Mouse (Mus musculus): ENCODE data around the gene Zfp810. TPM values are rescaled to one million over a fixed set of nuclear protein-coding genes. Genes with fewer than 3 reads are reported as not detected.

The Zfp810 gene
- polyA plus RNA-seq, 1 experiment: 6.3 TPM

- Histone ChIP-seq H3K27ac (replicated peaks; ENCODE audit: low read depth, low read length) (no peak overlapping the region), H3K4me3 (ENCODE audit: insufficient read depth, low read depth, low read length) (no peak overlapping the region), H3K4me1 (ENCODE audit: control insufficient read depth, insufficient read depth, insufficient read length, low read length) (no peaks in the 10 kb centered on the region)
Measured at GRCm38 (mm10) chr9:22229386-22230026, 77.9 kb downstream of the Zfp810 start.

GRCm38 (mm10) chr9:22226846-22227245 lies 80.6 kb downstream of the Zfp810 start:
- no peak overlapping the region for H3K27ac ChIP-seq (replicated peaks; ENCODE audit: low read depth, low read length)
- H3K4me3 ChIP-seq (ENCODE audit: insufficient read depth, low read depth, low read length): peak overlapping the region; percentile 20; the same call in 1 of the 2 replicates
- H3K4me1 ChIP-seq (ENCODE audit: control insufficient read depth, insufficient read depth, insufficient read length, low read length): no peaks in the 10 kb centered on the region

Other genes with a start within 250 kb of the Zfp810 start
- not detected in 2 replicates for gene Gm49318, start 236.4 kb downstream of the Zfp810 start, polyA plus RNA-seq (2012; ENCODE audit: insufficient read depth, insufficient read length, missing spikeins)
- gene Zfp653, start 236.3 kb downstream of the Zfp810 start, polyA plus RNA-seq (2012; ENCODE audit: insufficient read depth, insufficient read length, missing spikeins): 2.1 and 4.8 TPM in 2 replicates
- 95.3 and 111 TPM in 2 replicates for gene Ecsit, start 222.2 kb downstream of the Zfp810 start, polyA plus RNA-seq (2012; ENCODE audit: insufficient read depth, insufficient read length, missing spikeins)
- gene Cnn1, start 208.4 kb downstream of the Zfp810 start, polyA plus RNA-seq (2012; ENCODE audit: insufficient read depth, insufficient read length, missing spikeins): 1.9 and 5.7 TPM in 2 replicates
- 101 and 117 TPM in 2 replicates for gene Elof1, start 190.5 kb downstream of the Zfp810 start, polyA plus RNA-seq (2012; ENCODE audit: insufficient read depth, insufficient read length, missing spikeins)
- gene Acp5, start 171.9 kb downstream of the Zfp810 start, polyA plus RNA-seq (2012; ENCODE audit: insufficient read depth, insufficient read length, missing spikeins): 179 and 198 TPM in 2 replicates
- 47.7 and 58.0 TPM in 2 replicates for gene Pigyl, start 150.8 kb downstream of the Zfp810 start, polyA plus RNA-seq (2012; ENCODE audit: insufficient read depth, insufficient read length, missing spikeins)
- gene Zfp872, start 119.6 kb downstream of the Zfp810 start, polyA plus RNA-seq (2012; ENCODE audit: insufficient read depth, insufficient read length, missing spikeins): 0.52 and 0.58 TPM in 2 replicates
- gene Zfp809, start 81.9 kb downstream of the Zfp810 start, polyA plus RNA-seq (2012; ENCODE audit: insufficient read depth, insufficient read length, missing spikeins): 17.4 and 22.6 TPM in 2 replicates
- not detected in 2 replicates for gene Zfp599, start 47.8 kb downstream of the Zfp810 start, polyA plus RNA-seq (2012; ENCODE audit: insufficient read depth, insufficient read length, missing spikeins)
- 2.6 and 3.3 TPM in 2 replicates for gene Anln, start 81.5 kb upstream of the Zfp810 start, polyA plus RNA-seq (2012; ENCODE audit: insufficient read depth, insufficient read length, missing spikeins)
- not detected in 2 replicates for gene 9530077C05Rik, start 103.9 kb upstream of the Zfp810 start, polyA plus RNA-seq (2012; ENCODE audit: insufficient read depth, insufficient read length, missing spikeins)
- gene Gm17545, start 146.6 kb upstream of the Zfp810 start, polyA plus RNA-seq (2012; ENCODE audit: insufficient read depth, insufficient read length, missing spikeins): not detected in 2 replicates
- gene Rp9, start 162.1 kb upstream of the Zfp810 start, polyA plus RNA-seq (2012; ENCODE audit: insufficient read depth, insufficient read length, missing spikeins): 39.2 and 55.5 TPM in 2 replicates
- 6.3 and 6.4 TPM in 2 replicates for gene Bbs9, start 168.1 kb upstream of the Zfp810 start, polyA plus RNA-seq (2012; ENCODE audit: insufficient read depth, insufficient read length, missing spikeins)

Data from brown adipose tissue, adult 24 weeks (tissue).